Mouse (Mus musculus) embryonic facial prominence, embryonic 13.5 days (tissue): ENCODE data around the gene Slc38a11. TPM values are rescaled to one million over a fixed set of nuclear protein-coding genes. Genes with fewer than 3 reads are reported as not detected.

Experiments used
- ATAC-seq: fragments of 200-750 bp; cut with Nextera tagmentation; 2 replicates; pipeline ENCODE4 v1.8.0; 2017; ENCODE audit warnings: low read depth; ENCODE audit not compliant: insufficient number of reproducible peaks, insufficient read depth, low FRiP score, low TSS enrichment
- H3K27ac ChIP-seq: fragments of 300-500 bp; sonication (generic); 2 replicates; pipeline ENCODE4 v1.5.1; 2015; ENCODE audit warnings: moderate library complexity, mild to moderate bottlenecking, inconsistent platforms
- H3K27me3 ChIP-seq: fragments of 300-500 bp; sonication (generic); 2 replicates; pipeline ENCODE4 v1.6.1; 2015; ENCODE audit warnings: mild to moderate bottlenecking, inconsistent platforms
- H3K36me3 ChIP-seq: fragments of 300-500 bp; sonication (generic); 2 replicates; pipeline ENCODE4 v1.6.1; 2015; ENCODE audit warnings: mild to moderate bottlenecking, inconsistent platforms
- H3K4me1 ChIP-seq: fragments of 300-500 bp; sonication (generic); 2 replicates; pipeline ENCODE4 v1.6.1; 2015; ENCODE audit warnings: inconsistent platforms
- H3K4me2 ChIP-seq: fragments of 300-500 bp; sonication (generic); 2 replicates; pipeline ENCODE4 v1.6.1; 2015; ENCODE audit warnings: moderate library complexity, mild to moderate bottlenecking, inconsistent platforms
- H3K4me3 ChIP-seq: fragments of 300-500 bp; sonication (generic); 2 replicates; pipeline ENCODE4 v1.5.1; 2015; ENCODE audit warnings: mild to moderate bottlenecking, inconsistent platforms
- H3K9ac ChIP-seq: fragments of 300-500 bp; sonication (generic); 2 replicates; pipeline ENCODE4 v1.6.1; 2015; ENCODE audit warnings: mild to moderate bottlenecking, inconsistent platforms
- H3K9me3 ChIP-seq: fragments of 300-500 bp; sonication (generic); 2 replicates; pipeline ENCODE4 v1.6.1; 2016; ENCODE audit warnings: inconsistent platforms
- WGBS: fragments of 180-500 bp; shearing (Covaris S2); methylation state at CpG from one replicate; pipeline ENCODE4 v1.1.7; 2015; ENCODE audit warnings: mixed read lengths; 5-methylcytosine and 5-hydroxymethylcytosine counted together
- polyA plus RNA-seq: library from polyadenylated mRNA; unstranded; fragments of >200 nt; fragmentation: Nextera tagmentation; extraction: Ambion mirVana; gene quantifications from 2 replicates; pipeline ENCODE4 v1.2.1, GENCODE M21; 2015

Slc38a11 gene
- polyA plus RNA-seq, 1 experiment from 2014 or later = 0.27 TPM

- Histone ChIP-seq H3K4me3 (no peak overlapping the region), H3K4me1 (no peaks in the 10 kb centered on the region), H3K27me3 (no peaks in the 10 kb centered on the region), H3K9ac (no peak overlapping the region), H3K9me3 (no peaks in the 10 kb centered on the region), H3K4me2 (no peak overlapping the region), H3K36me3 (no peaks in the 10 kb centered on the region), H3K27ac (no peak overlapping the region)
- no peak for ATAC-seq
- 90% methylated on average over 4 of the region's 4 CpGs for WGBS
These were observed 9.2 kb upstream of the Slc38a11 start for GRCm38 (mm10) chr2:65373076-65373475.

GRCm38 (mm10) chr2:65360736-65361475 lies 2.9 kb downstream of the Slc38a11 start:
- H3K9ac ChIP-seq = no peak overlapping the region
- no peaks in the 10 kb centered on the region for H3K9me3 ChIP-seq
- ATAC-seq = no peak
- H3K4me3 ChIP-seq = no peak overlapping the region
- peaks cover 4% of the 10 kb centered on the region; the same call in 1 of the 2 replicates for H3K4me1 ChIP-seq
- no peak overlapping the region for H3K4me2 ChIP-seq
- H3K36me3 ChIP-seq = no peaks in the 10 kb centered on the region
- 72% methylated on average over 9 of the region's 9 CpGs for WGBS
- H3K27me3 ChIP-seq = peaks cover 10% of the 10 kb centered on the region
- H3K27ac ChIP-seq = no peak overlapping the region

GRCm38 (mm10) chr2:65347367-65347766 lies 16.5 kb downstream of the Slc38a11 start:
- Histone ChIP-seq H3K9me3 (no peaks in the 10 kb centered on the region), H3K9ac (no peak overlapping the region), H3K27ac (no peak overlapping the region), H3K4me2 (no peak overlapping the region), H3K27me3 (no peaks in the 10 kb centered on the region), H3K4me3 (no peak overlapping the region), H3K4me1 (no peaks in the 10 kb centered on the region), H3K36me3 (no peaks in the 10 kb centered on the region)
- WGBS = 54% methylated on average over 4 of the region's 4 CpGs
- ATAC-seq = no peak

- no peak for ATAC-seq
- Histone ChIP-seq H3K4me3 (no peak overlapping the region), H3K27me3 (no peaks in the 10 kb centered on the region), H3K27ac (no peak overlapping the region), H3K9me3 (no peaks in the 10 kb centered on the region), H3K4me2 (no peak overlapping the region), H3K4me1 (peaks cover 3% of the 10 kb centered on the region), H3K36me3 (no peaks in the 10 kb centered on the region), H3K9ac (no peak overlapping the region)
- 68% methylated on average over 1 of the region's 1 CpGs for WGBS
These were observed 16.9 kb downstream of the Slc38a11 start for GRCm38 (mm10) chr2:65346915-65347314.

- H3K4me2 ChIP-seq = no peak overlapping the region
- no peak overlapping the region for H3K4me3 ChIP-seq
- H3K27ac ChIP-seq = no peak overlapping the region
- no peaks in the 10 kb centered on the region for H3K27me3 ChIP-seq
- H3K36me3 ChIP-seq = no peaks in the 10 kb centered on the region
- no peak for ATAC-seq
- WGBS = 91% methylated on average over 5 of the region's 5 CpGs
- H3K9me3 ChIP-seq = no peaks in the 10 kb centered on the region
- no peak overlapping the region for H3K9ac ChIP-seq
- peaks cover 5% of the 10 kb centered on the region for H3K4me1 ChIP-seq
These were observed 17.8 kb downstream of the Slc38a11 start for GRCm38 (mm10) chr2:65346037-65346436.

GRCm38 (mm10) chr2:65342057-65342456 lies 21.8 kb downstream of the Slc38a11 start:
- no peak overlapping the region for H3K27ac ChIP-seq
- no peak for ATAC-seq

GRCm38 (mm10) chr2:65340839-65341238 lies 23.0 kb downstream of the Slc38a11 start:
- Histone ChIP-seq H3K9ac (no peak overlapping the region), H3K4me1 (peaks cover 5% of the 10 kb centered on the region), H3K4me2 (no peak overlapping the region), H3K9me3 (no peaks in the 10 kb centered on the region), H3K27me3 (no peaks in the 10 kb centered on the region), H3K36me3 (no peaks in the 10 kb centered on the region), H3K27ac (no peak overlapping the region), H3K4me3 (no peak overlapping the region)
- 76% methylated on average over 3 of the region's 3 CpGs for WGBS
- no peak for ATAC-seq

More at GRCm38 (mm10) chr2:65342057-65342456, 21.8 kb downstream of the Slc38a11 start:
- no peak overlapping the region for H3K9ac ChIP-seq
- H3K4me1 ChIP-seq = peaks cover 5% of the 10 kb centered on the region
- no peak overlapping the region for H3K4me3 ChIP-seq
- no peaks in the 10 kb centered on the region for H3K27me3 ChIP-seq
- H3K9me3 ChIP-seq = no peaks in the 10 kb centered on the region
- H3K36me3 ChIP-seq = no peaks in the 10 kb centered on the region
- peak overlapping the region; percentile 28; the same call in 1 of the 2 replicates for H3K4me2 ChIP-seq
- 20% methylated on average over 10 of the region's 10 CpGs for WGBS

GRCm38 (mm10) chr2:65337378-65338140 lies 26.3 kb downstream of the Slc38a11 start:
- Histone ChIP-seq H3K9me3 (no peaks in the 10 kb centered on the region), H3K36me3 (no peaks in the 10 kb centered on the region), H3K27me3 (no peaks in the 10 kb centered on the region), H3K4me2 (peak overlapping the region; percentile 20; the same call in 1 of the 2 replicates), H3K27ac (no peak overlapping the region), H3K4me1 (peaks cover 5% of the 10 kb centered on the region), H3K9ac (no peak overlapping the region), H3K4me3 (no peak overlapping the region)
- ATAC-seq = no peak
- 18% methylated on average over 14 of the region's 14 CpGs for WGBS

GRCm38 (mm10) chr2:65336608-65337007 lies 27.2 kb downstream of the Slc38a11 start:
- Histone ChIP-seq H3K4me1 (no peaks in the 10 kb centered on the region), H3K36me3 (no peaks in the 10 kb centered on the region), H3K27ac (no peak overlapping the region), H3K9ac (no peak overlapping the region), H3K27me3 (no peaks in the 10 kb centered on the region), H3K4me3 (no peak overlapping the region), H3K9me3 (no peaks in the 10 kb centered on the region), H3K4me2 (no peak overlapping the region)
- WGBS = 80% methylated on average over 3 of the region's 3 CpGs
- no peak for ATAC-seq

GRCm38 (mm10) chr2:65334091-65334490 lies 29.7 kb downstream of the Slc38a11 start:
- Histone ChIP-seq H3K9ac (no peak overlapping the region), H3K4me3 (no peak overlapping the region), H3K4me2 (no peak overlapping the region), H3K4me1 (no peaks in the 10 kb centered on the region), H3K27me3 (no peaks in the 10 kb centered on the region), H3K36me3 (no peaks in the 10 kb centered on the region), H3K27ac (no peak overlapping the region), H3K9me3 (no peaks in the 10 kb centered on the region)
- no peak for ATAC-seq
- 74% methylated on average over 9 of the region's 9 CpGs for WGBS

- ATAC-seq = no peak
- whole genome bisulfite sequencing = 38% methylated on average over 2 of the region's 2 CpGs
- Histone ChIP-seq H3K9ac (no peak overlapping the region), H3K9me3 (no peaks in the 10 kb centered on the region), H3K4me2 (no peak overlapping the region), H3K27me3 (no peaks in the 10 kb centered on the region), H3K27ac (no peak overlapping the region), H3K36me3 (no peaks in the 10 kb centered on the region), H3K4me1 (no peaks in the 10 kb centered on the region), H3K4me3 (no peak overlapping the region)
These were observed 32.5 kb downstream of the Slc38a11 start for GRCm38 (mm10) chr2:65331321-65331720.
